Mouse (Mus musculus): ENCODE measurements around the gene Mslnl. TPM values are rescaled to one million over a fixed set of nuclear protein-coding genes. Genes with fewer than 3 reads are reported as not detected.

The Mslnl gene
- polyA plus RNA-seq, 1 experiment: not detected

DNA sequence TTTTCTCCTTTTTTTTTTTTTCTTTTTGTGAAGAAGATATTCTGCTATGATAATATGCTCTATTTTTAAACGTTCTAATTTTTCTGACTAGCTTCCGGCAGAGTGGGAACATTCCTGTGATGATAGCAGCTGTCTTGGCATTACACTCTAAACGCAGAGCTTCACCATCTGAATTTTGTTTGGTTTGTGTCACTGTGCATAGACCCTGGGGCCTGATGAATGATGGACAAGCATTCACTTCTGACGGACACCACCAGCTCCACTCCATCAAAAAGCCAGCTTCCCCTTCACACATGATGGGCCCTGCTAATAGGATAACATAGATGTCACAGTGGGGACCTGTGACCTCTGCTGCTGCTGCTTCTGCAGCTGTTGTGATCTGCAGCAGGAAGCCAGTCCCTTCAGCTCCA lies 25.7 kb downstream of the Mslnl start:
- no peaks in the 10 kb centered on the region for H3K79me2 ChIP-seq (ENCODE audit: control insufficient read depth, insufficient read depth)
- TF ChIP-seq MYOD1 (IDR thresholded peaks at IDR 0.05; ENCODE audit: control insufficient read depth in 1 of 3, insufficient read length in 2 of 3, low read depth in 2 of 3): peak in 1 of 3 experiments; percentile 58
- TF ChIP-seq REST (IDR thresholded peaks at IDR 0.05; ENCODE audit: insufficient read depth, insufficient read length): no peak
- peak in 1 of 3 experiments; percentile 61 for TF ChIP-seq MYOG (IDR thresholded peaks at IDR 0.05; ENCODE audit: control insufficient read depth in 1 of 3, insufficient read depth in 1 of 3, insufficient read length in 2 of 3, low read depth in 2 of 3)
- peak overlapping the region; percentile 34 for H3K4me2 ChIP-seq (ENCODE audit: low read depth)
- H3ac ChIP-seq (ENCODE audit: control insufficient read depth, insufficient read length): no peak overlapping the region
- H3K36me3 ChIP-seq (ENCODE audit: control insufficient read depth, insufficient read depth): no peaks in the 10 kb centered on the region
- H3K27me3 ChIP-seq (ENCODE audit: control insufficient read depth, insufficient read depth, insufficient read length): no peaks in the 10 kb centered on the region
- no peak overlapping the region for H3K4me3 ChIP-seq

DNA sequence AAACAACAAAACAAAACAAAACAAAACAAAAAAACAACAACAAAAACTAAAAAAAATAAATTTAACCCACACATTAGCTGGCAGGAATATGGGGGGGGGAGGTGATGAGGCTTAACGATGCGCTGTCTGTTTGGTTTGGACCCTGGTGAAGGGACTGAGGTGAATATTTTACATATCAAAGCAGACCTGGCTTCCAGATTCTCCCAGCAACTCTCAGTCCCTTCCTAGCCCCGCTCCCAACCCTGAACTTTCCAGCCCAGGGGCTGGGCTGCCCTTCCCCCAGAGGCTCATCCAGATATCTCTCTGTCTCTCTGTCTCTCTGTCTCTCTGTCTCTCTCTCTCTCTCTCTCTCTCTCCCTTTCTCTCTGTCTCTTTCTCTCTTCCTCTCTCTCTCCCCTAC lies 26.7 kb downstream of the Mslnl start:
- Histone ChIP-seq H3K27me3 (ENCODE audit: control insufficient read depth, insufficient read depth, insufficient read length) (no peaks in the 10 kb centered on the region), H3K79me2 (ENCODE audit: control insufficient read depth, insufficient read depth) (no peaks in the 10 kb centered on the region), H3K36me3 (ENCODE audit: control insufficient read depth, insufficient read depth) (no peaks in the 10 kb centered on the region), H3ac (ENCODE audit: control insufficient read depth, insufficient read length) (no peak overlapping the region), H3K4me3 (no peak overlapping the region), H3K4me2 (ENCODE audit: low read depth) (no peak overlapping the region)
- no peak for TF ChIP-seq USF1 (IDR thresholded peaks at IDR 0.05; ENCODE audit: low read depth)
- TF ChIP-seq REST (IDR thresholded peaks at IDR 0.05; ENCODE audit: insufficient read depth, insufficient read length): no peak
- no peak for TF ChIP-seq SRF (IDR thresholded peaks at IDR 0.05; ENCODE audit: control insufficient read depth, insufficient read length, low read depth)
- no peak for TF ChIP-seq MYOD1 (IDR thresholded peaks at IDR 0.05; ENCODE audit: control insufficient read depth in 1 of 3, insufficient read length in 2 of 3, low read depth in 2 of 3)
- no peak for TF ChIP-seq CEBPB (IDR thresholded peaks at IDR 0.05; ENCODE audit: insufficient read depth, poor library complexity, severe bottlenecking)
- TF ChIP-seq POLR2A (IDR thresholded peaks at IDR 0.05; ENCODE audit: insufficient read length, low read depth): no peak
- TF ChIP-seq TCF12 (IDR thresholded peaks at IDR 0.05; ENCODE audit: insufficient read depth, poor library complexity, severe bottlenecking): no peak
- no peak for TF ChIP-seq E2F4 (IDR thresholded peaks at IDR 0.05; ENCODE audit: insufficient read depth)
- TF ChIP-seq TCF3 (IDR thresholded peaks at IDR 0.05; ENCODE audit: insufficient read length, low read depth): no peak
- TF ChIP-seq POLR2AphosphoS2 (IDR thresholded peaks at IDR 0.05; ENCODE audit: insufficient read length, low read depth): no peak
- no peak for TF ChIP-seq MYOG (IDR thresholded peaks at IDR 0.05; ENCODE audit: control insufficient read depth in 1 of 3, insufficient read depth in 1 of 3, insufficient read length in 2 of 3, low read depth in 2 of 3)
- no peak for TF ChIP-seq MAX (IDR thresholded peaks at IDR 0.05; ENCODE audit: low read depth)

DNA sequence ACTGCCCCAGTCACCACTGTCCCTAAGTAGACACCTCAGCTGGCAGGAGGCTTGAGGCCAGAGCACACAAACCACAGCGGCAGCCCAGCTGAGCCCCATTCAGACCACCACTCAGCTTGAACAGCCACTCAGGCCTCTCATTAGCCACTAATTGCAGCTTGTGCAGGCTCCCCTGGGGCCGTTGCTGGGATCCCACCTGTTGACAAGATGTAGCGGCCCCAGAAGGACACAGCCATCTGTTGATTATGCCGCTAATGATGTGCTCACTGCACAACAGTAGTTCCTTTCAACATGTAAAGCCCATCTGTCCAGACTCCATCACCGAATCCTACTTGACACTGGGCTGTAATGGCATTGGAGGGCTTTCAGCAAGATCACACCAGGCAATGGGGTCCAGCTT lies 30.0 kb downstream of the Mslnl start:
- no peaks in the 10 kb centered on the region for H3K36me3 ChIP-seq (ENCODE audit: control insufficient read depth, insufficient read depth)
- TF ChIP-seq TCF12 (IDR thresholded peaks at IDR 0.05; ENCODE audit: insufficient read depth, poor library complexity, severe bottlenecking) (no peak), MYOG (IDR thresholded peaks at IDR 0.05; ENCODE audit: control insufficient read depth in 1 of 3, insufficient read depth in 1 of 3, insufficient read length in 2 of 3, low read depth in 2 of 3) (peak in 1 of 3 experiments; percentile 7), MYOD1 (IDR thresholded peaks at IDR 0.05; ENCODE audit: control insufficient read depth in 1 of 3, insufficient read length in 2 of 3, low read depth in 2 of 3) (peak in 2 of 3 experiments; percentile 35 to 50), CEBPB (IDR thresholded peaks at IDR 0.05; ENCODE audit: insufficient read depth, poor library complexity, severe bottlenecking) (no peak), POLR2AphosphoS2 (IDR thresholded peaks at IDR 0.05; ENCODE audit: insufficient read length, low read depth) (no peak), SRF (IDR thresholded peaks at IDR 0.05; ENCODE audit: control insufficient read depth, insufficient read length, low read depth) (no peak), POLR2A (IDR thresholded peaks at IDR 0.05; ENCODE audit: insufficient read length, low read depth) (no peak), MAX (IDR thresholded peaks at IDR 0.05; ENCODE audit: low read depth) (no peak), REST (IDR thresholded peaks at IDR 0.05; ENCODE audit: insufficient read depth, insufficient read length) (no peak), E2F4 (IDR thresholded peaks at IDR 0.05; ENCODE audit: insufficient read depth) (no peak)
- H3K27me3 ChIP-seq (ENCODE audit: control insufficient read depth, insufficient read depth, insufficient read length): no peaks in the 10 kb centered on the region
- no peak overlapping the region for H3K4me3 ChIP-seq
- H3K4me2 ChIP-seq (ENCODE audit: low read depth): no peak overlapping the region
- H3ac ChIP-seq (ENCODE audit: control insufficient read depth, insufficient read length): no peak overlapping the region
- H3K79me2 ChIP-seq (ENCODE audit: control insufficient read depth, insufficient read depth): no peaks in the 10 kb centered on the region

DNA sequence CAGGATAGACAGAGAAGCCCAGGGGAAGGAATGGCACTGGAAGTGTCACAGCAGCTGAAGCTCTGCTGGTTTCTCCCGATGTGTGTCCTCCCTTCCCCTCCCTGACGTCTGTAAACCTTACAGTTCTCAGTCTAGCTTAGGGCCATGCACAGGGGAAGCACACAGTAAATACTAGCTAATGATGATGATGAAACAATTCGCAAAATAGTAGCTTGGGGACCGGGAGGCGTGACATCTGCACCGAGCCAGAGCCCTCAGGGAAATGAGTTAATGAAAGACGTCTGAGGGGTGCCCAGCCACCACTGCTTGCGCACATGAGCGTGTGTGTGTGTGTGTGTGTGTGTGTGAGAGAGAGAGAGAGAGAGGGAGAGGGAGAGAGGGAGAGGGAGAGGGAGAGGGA lies 33.5 kb downstream of the Mslnl start:
- H3ac ChIP-seq (ENCODE audit: control insufficient read depth, insufficient read length): no peak overlapping the region
- H3K36me3 ChIP-seq (ENCODE audit: control insufficient read depth, insufficient read depth): no peaks in the 10 kb centered on the region
- TF ChIP-seq MAX (IDR thresholded peaks at IDR 0.05; ENCODE audit: low read depth): no peak
- TF ChIP-seq CEBPB (IDR thresholded peaks at IDR 0.05; ENCODE audit: insufficient read depth, poor library complexity, severe bottlenecking): peak; percentile 81
- peak overlapping the region; percentile 25 for H3K4me2 ChIP-seq (ENCODE audit: low read depth)
- H3K27me3 ChIP-seq (ENCODE audit: control insufficient read depth, insufficient read depth, insufficient read length): no peaks in the 10 kb centered on the region
- H3K79me2 ChIP-seq (ENCODE audit: control insufficient read depth, insufficient read depth): peaks cover 4% of the 10 kb centered on the region
- H3K4me3 ChIP-seq: no peak overlapping the region

DNA sequence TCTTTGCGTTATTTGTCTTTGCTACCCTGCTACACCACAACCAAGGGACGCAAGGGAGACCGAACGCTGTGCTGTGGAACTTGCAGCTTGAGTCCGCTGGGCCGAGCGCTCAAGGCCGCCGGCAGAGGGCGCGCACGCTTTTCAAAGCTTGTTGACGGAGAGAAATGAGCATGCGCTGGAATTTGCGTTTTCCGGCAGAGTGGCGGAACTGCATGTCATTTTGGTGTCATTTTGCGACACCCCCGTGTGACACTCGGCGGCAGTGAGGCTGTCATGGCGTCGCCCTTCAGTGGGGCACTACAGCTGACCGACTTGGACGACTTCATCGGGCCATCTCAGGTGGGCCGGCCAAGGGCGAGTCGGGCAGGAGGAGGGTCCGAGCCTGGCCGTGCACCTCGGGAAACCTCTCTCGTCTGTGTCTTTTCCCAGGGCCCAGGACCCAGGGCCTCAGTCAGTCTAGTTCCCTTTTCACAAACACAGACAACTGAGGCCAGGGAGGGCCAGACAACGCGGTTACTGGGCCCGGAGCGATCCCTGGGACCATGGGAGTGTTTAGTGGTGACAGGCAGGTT lies 37.8 kb downstream of the Mslnl start, which contains the start of gene Narfl:
Gene Narfl, plus strand, starts transcription at position 228 of the 572 bp plus-strand sequence.
- TF ChIP-seq TCF3 (IDR thresholded peaks at IDR 0.05; ENCODE audit: insufficient read length, low read depth) (no peak), REST (IDR thresholded peaks at IDR 0.05; ENCODE audit: insufficient read depth, insufficient read length) (peak; percentile 37), CEBPB (IDR thresholded peaks at IDR 0.05; ENCODE audit: insufficient read depth, poor library complexity, severe bottlenecking) (no peak), POLR2AphosphoS2 (IDR thresholded peaks at IDR 0.05; ENCODE audit: insufficient read length, low read depth) (peak; percentile 74), POLR2A (IDR thresholded peaks at IDR 0.05; ENCODE audit: insufficient read length, low read depth) (peak; percentile 85)
- Histone ChIP-seq H3K4me2 (ENCODE audit: low read depth) (peak within 1 kb of the TSS; percentile 96), H3K27me3 (ENCODE audit: control insufficient read depth, insufficient read depth, insufficient read length) (no peaks in the 10 kb centered on the region), H3K36me3 (ENCODE audit: control insufficient read depth, insufficient read depth) (no peaks in the 10 kb centered on the region), H3K79me2 (ENCODE audit: control insufficient read depth, insufficient read depth) (peaks cover 8% of the 10 kb centered on the region), H3K4me3 (peak within 1 kb of the TSS; percentile 45), H3ac (ENCODE audit: control insufficient read depth, insufficient read length) (peak within 1 kb of the TSS; percentile 2)
